Mouse (Mus musculus): ENCODE results near the gene Erg.

The Erg gene

GRCm38 (mm10) chr16:95439794-95440193, 146.6 kb downstream of the Erg start:
- no peak for DNase-seq (ENCODE audit: low spot score)

- DNase-seq (ENCODE audit: low spot score) = no peak
These were observed 147.4 kb downstream of the Erg start for GRCm38 (mm10) chr16:95438848-95439540.

- DNase-seq (ENCODE audit: low spot score) = no peak
These were observed 149.8 kb downstream of the Erg start for GRCm38 (mm10) chr16:95436611-95437010.

GRCm38 (mm10) chr16:95436051-95436450, 150.3 kb downstream of the Erg start:
- DNase-seq (ENCODE audit: low spot score) = no peak

GRCm38 (mm10) chr16:95434434-95434833, 152.0 kb downstream of the Erg start:
- DNase-seq (ENCODE audit: low spot score) = no peak

GRCm38 (mm10) chr16:95432540-95432971, 153.8 kb downstream of the Erg start:
- DNase-seq (ENCODE audit: low spot score) = no peak

- no peak for DNase-seq (ENCODE audit: low spot score)
These were observed 156.5 kb downstream of the Erg start for GRCm38 (mm10) chr16:95429851-95430250.

GRCm38 (mm10) chr16:95428239-95428638, 158.2 kb downstream of the Erg start:
- no peak for DNase-seq (ENCODE audit: low spot score)

- DNase-seq (ENCODE audit: low spot score) = no peak
These were observed 158.9 kb downstream of the Erg start for GRCm38 (mm10) chr16:95427512-95427911.

- DNase-seq (ENCODE audit: low spot score) = no peak
These were observed 163.7 kb downstream of the Erg start for GRCm38 (mm10) chr16:95422658-95423073.

GRCm38 (mm10) chr16:95421235-95421886, 165.0 kb downstream of the Erg start:
- DNase-seq (ENCODE audit: low spot score) = no peak

GRCm38 (mm10) chr16:95415921-95416320, 170.5 kb downstream of the Erg start:
- DNase-seq (ENCODE audit: low spot score) = no peak

- DNase-seq (ENCODE audit: low spot score) = no peak
These were observed 171.0 kb downstream of the Erg start for GRCm38 (mm10) chr16:95415372-95415771.

GRCm38 (mm10) chr16:95413401-95413959, 172.9 kb downstream of the Erg start:
- no peak for DNase-seq (ENCODE audit: low spot score)

- DNase-seq (ENCODE audit: low spot score) = no peak
These were observed 178.3 kb downstream of the Erg start for GRCm38 (mm10) chr16:95408096-95408495.

- no peak for DNase-seq (ENCODE audit: low spot score)
These were observed 180.9 kb downstream of the Erg start for GRCm38 (mm10) chr16:95405496-95405895.

GRCm38 (mm10) chr16:95403453-95403852, 182.9 kb downstream of the Erg start:
- no peak for DNase-seq (ENCODE audit: low spot score)

- DNase-seq (ENCODE audit: low spot score) = no peak
These were observed 184.5 kb downstream of the Erg start for GRCm38 (mm10) chr16:95401869-95402268.

GRCm38 (mm10) chr16:95398761-95399343, 187.5 kb downstream of the Erg start:
- DNase-seq (ENCODE audit: low spot score) = no peak

GRCm38 (mm10) chr16:95390787-95391186, 195.6 kb downstream of the Erg start:
- no peak for DNase-seq (ENCODE audit: low spot score)

GRCm38 (mm10) chr16:95388811-95389529, 197.4 kb downstream of the Erg start:
- DNase-seq (ENCODE audit: low spot score) = peak; percentile 14

GRCm38 (mm10) chr16:95388292-95388691, 198.1 kb downstream of the Erg start:
- DNase-seq (ENCODE audit: low spot score) = no peak

Measured in testis, postnatal 10 days (tissue).